Mouse (Mus musculus): Measurements from ENCODE around the gene Fat4. TPM values are rescaled to one million over a fixed set of nuclear protein-coding genes. Genes with fewer than 3 reads are reported as not detected.

Fat4 gene
- polyA plus RNA-seq, 1 experiment from 2014 or later, result 10.0 TPM

- WGBS, result 9% methylated on average over 11 of the region's 11 CpGs
- Histone ChIP-seq H3K4me3 (ENCODE audit: low read depth, low read length) (no peak overlapping the region), H3K4me1 (ENCODE audit: control insufficient read depth, insufficient read depth, low read length) (peaks cover 17% of the 10 kb centered on the region), H3K4me2 (ENCODE audit: low read length) (0 out of 2 replicates have a peak overlapping the region, but pooled peaks have one; percentile 4), H3K9me3 (replicated peaks; ENCODE audit: control insufficient read depth, low read length) (no peaks in the 10 kb centered on the region), H3K36me3 (ENCODE audit: control insufficient read depth, insufficient read depth, low read length) (no peaks in the 10 kb centered on the region), H3K27ac (ENCODE audit: low read depth, low read length) (peak overlapping the region; percentile 33; the same call in 1 of the 2 replicates), H3K27me3 (replicated peaks; ENCODE audit: control insufficient read depth, insufficient read depth, low read length) (no peaks in the 10 kb centered on the region), H3K9ac (ENCODE audit: low read length) (no peak overlapping the region; the same call in 1 of the 2 replicates)
- ATAC-seq, result no peak
- DNase-seq (ENCODE audit: low spot score), result no peak
These were observed 26.9 kb downstream of the Fat4 start for GRCm38 (mm10) chr3:38913488-38914105.

GRCm38 (mm10) chr3:38918926-38919325, 32.2 kb downstream of the Fat4 start:
- DNase-seq (ENCODE audit: low spot score) (no peak), ATAC-seq (no peak)
- 37% methylated on average over 2 of the region's 2 CpGs for WGBS
- no peak overlapping the region for H3K4me3 ChIP-seq (ENCODE audit: low read depth, low read length)
- no peak overlapping the region for H3K9ac ChIP-seq (ENCODE audit: low read length)
- H3K36me3 ChIP-seq (ENCODE audit: control insufficient read depth, insufficient read depth, low read length), result no peaks in the 10 kb centered on the region
- H3K4me2 ChIP-seq (ENCODE audit: low read length), result no peak overlapping the region
- H3K4me1 ChIP-seq (ENCODE audit: control insufficient read depth, insufficient read depth, low read length), result peaks cover 1% of the 10 kb centered on the region; the same call in 1 of the 2 replicates
- H3K27ac ChIP-seq (ENCODE audit: low read depth, low read length), result no peak overlapping the region
- H3K27me3 ChIP-seq (replicated peaks; ENCODE audit: control insufficient read depth, insufficient read depth, low read length), result no peaks in the 10 kb centered on the region
- H3K9me3 ChIP-seq (replicated peaks; ENCODE audit: control insufficient read depth, low read length), result no peaks in the 10 kb centered on the region

GRCm38 (mm10) chr3:38921031-38921430, 34.3 kb downstream of the Fat4 start:
- Histone ChIP-seq H3K36me3 (ENCODE audit: control insufficient read depth, insufficient read depth, low read length) (no peaks in the 10 kb centered on the region), H3K4me1 (ENCODE audit: control insufficient read depth, insufficient read depth, low read length) (no peaks in the 10 kb centered on the region), H3K27ac (ENCODE audit: low read depth, low read length) (no peak overlapping the region), H3K4me2 (ENCODE audit: low read length) (no peak overlapping the region), H3K9ac (ENCODE audit: low read length) (no peak overlapping the region), H3K27me3 (replicated peaks; ENCODE audit: control insufficient read depth, insufficient read depth, low read length) (no peaks in the 10 kb centered on the region), H3K4me3 (ENCODE audit: low read depth, low read length) (no peak overlapping the region), H3K9me3 (replicated peaks; ENCODE audit: control insufficient read depth, low read length) (no peaks in the 10 kb centered on the region)
- 75% methylated on average over 2 of the region's 2 CpGs for WGBS
- DNase-seq (ENCODE audit: low spot score) (no peak), ATAC-seq (no peak)

GRCm38 (mm10) chr3:38923251-38923686, 36.5 kb downstream of the Fat4 start:
- H3K9me3 ChIP-seq (replicated peaks; ENCODE audit: control insufficient read depth, low read length), result no peaks in the 10 kb centered on the region
- H3K9ac ChIP-seq (ENCODE audit: low read length), result no peak overlapping the region
- H3K4me1 ChIP-seq (ENCODE audit: control insufficient read depth, insufficient read depth, low read length), result no peaks in the 10 kb centered on the region
- H3K4me3 ChIP-seq (ENCODE audit: low read depth, low read length), result no peak overlapping the region
- H3K27ac ChIP-seq (ENCODE audit: low read depth, low read length), result no peak overlapping the region
- no peaks in the 10 kb centered on the region for H3K27me3 ChIP-seq (replicated peaks; ENCODE audit: control insufficient read depth, insufficient read depth, low read length)
- H3K36me3 ChIP-seq (ENCODE audit: control insufficient read depth, insufficient read depth, low read length), result no peaks in the 10 kb centered on the region
- DNase-seq (ENCODE audit: low spot score), result no peak
- ATAC-seq, result no peak
- no peak overlapping the region for H3K4me2 ChIP-seq (ENCODE audit: low read length)
- WGBS, result 75% methylated on average over 7 of the region's 7 CpGs

- no peak overlapping the region for H3K27ac ChIP-seq (ENCODE audit: low read depth, low read length)
- ATAC-seq, result no peak
- WGBS, result 62% methylated on average over 4 of the region's 4 CpGs
These were observed 41.4 kb downstream of the Fat4 start for GRCm38 (mm10) chr3:38928076-38928686.

DNA sequence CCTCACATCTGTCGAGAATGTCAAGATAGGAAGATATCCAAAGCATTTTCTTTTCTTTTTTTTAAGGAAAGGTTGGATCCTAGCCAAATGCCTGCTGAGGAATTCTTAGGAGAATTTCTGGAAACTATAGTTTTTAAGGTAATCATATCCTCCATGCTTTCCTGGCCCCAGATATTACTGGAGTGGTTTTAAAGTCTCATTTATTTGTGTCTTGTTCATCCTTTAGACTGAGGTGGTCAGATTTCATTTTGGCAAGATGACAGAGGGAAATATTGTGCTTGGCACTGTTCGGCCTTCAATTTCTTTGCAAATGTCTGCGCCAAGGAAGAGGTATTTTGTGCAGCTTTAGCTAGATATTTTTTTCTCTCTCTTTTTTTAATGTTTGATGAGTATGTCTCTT, 42.0 kb downstream of the Fat4 start:
- Histone ChIP-seq H3K9ac (ENCODE audit: low read length) (no peak overlapping the region), H3K9me3 (replicated peaks; ENCODE audit: control insufficient read depth, low read length) (no peaks in the 10 kb centered on the region), H3K27ac (ENCODE audit: low read depth, low read length) (no peak overlapping the region), H3K36me3 (ENCODE audit: control insufficient read depth, insufficient read depth, low read length) (no peaks in the 10 kb centered on the region), H3K4me1 (ENCODE audit: control insufficient read depth, insufficient read depth, low read length) (no peaks in the 10 kb centered on the region), H3K4me3 (ENCODE audit: low read depth, low read length) (no peak overlapping the region), H3K27me3 (replicated peaks; ENCODE audit: control insufficient read depth, insufficient read depth, low read length) (no peaks in the 10 kb centered on the region), H3K4me2 (ENCODE audit: low read length) (no peak overlapping the region)
- DNase-seq (ENCODE audit: low spot score), result no peak
- WGBS, result 78% methylated on average over 3 of the region's 3 CpGs
- no peak for ATAC-seq

More at GRCm38 (mm10) chr3:38928076-38928686, 41.4 kb downstream of the Fat4 start:
- no peaks in the 10 kb centered on the region for H3K4me1 ChIP-seq (ENCODE audit: control insufficient read depth, insufficient read depth, low read length)
- peak; percentile 54 for DNase-seq (ENCODE audit: low spot score)
- no peaks in the 10 kb centered on the region for H3K27me3 ChIP-seq (replicated peaks; ENCODE audit: control insufficient read depth, insufficient read depth, low read length)
- H3K4me2 ChIP-seq (ENCODE audit: low read length), result no peak overlapping the region
- H3K4me3 ChIP-seq (ENCODE audit: low read depth, low read length), result no peak overlapping the region
- H3K36me3 ChIP-seq (ENCODE audit: control insufficient read depth, insufficient read depth, low read length), result no peaks in the 10 kb centered on the region
- H3K9me3 ChIP-seq (replicated peaks; ENCODE audit: control insufficient read depth, low read length), result no peaks in the 10 kb centered on the region
- no peak overlapping the region for H3K9ac ChIP-seq (ENCODE audit: low read length)

- ATAC-seq (peak; percentile 90), DNase-seq (ENCODE audit: low spot score) (peak; percentile 89)
- Histone ChIP-seq H3K9me3 (replicated peaks; ENCODE audit: control insufficient read depth, low read length) (no peaks in the 10 kb centered on the region), H3K27me3 (replicated peaks; ENCODE audit: control insufficient read depth, insufficient read depth, low read length) (no peaks in the 10 kb centered on the region), H3K9ac (ENCODE audit: low read length) (no peak overlapping the region), H3K36me3 (ENCODE audit: control insufficient read depth, insufficient read depth, low read length) (no peaks in the 10 kb centered on the region), H3K4me3 (ENCODE audit: low read depth, low read length) (no peak overlapping the region), H3K27ac (ENCODE audit: low read depth, low read length) (no peak overlapping the region; the same call in 1 of the 2 replicates), H3K4me1 (ENCODE audit: control insufficient read depth, insufficient read depth, low read length) (peaks cover 12% of the 10 kb centered on the region), H3K4me2 (ENCODE audit: low read length) (no peak overlapping the region)
- 24% methylated on average over 7 of the region's 7 CpGs for WGBS
These were observed 48.0 kb downstream of the Fat4 start for GRCm38 (mm10) chr3:38934780-38935179.

DNA sequence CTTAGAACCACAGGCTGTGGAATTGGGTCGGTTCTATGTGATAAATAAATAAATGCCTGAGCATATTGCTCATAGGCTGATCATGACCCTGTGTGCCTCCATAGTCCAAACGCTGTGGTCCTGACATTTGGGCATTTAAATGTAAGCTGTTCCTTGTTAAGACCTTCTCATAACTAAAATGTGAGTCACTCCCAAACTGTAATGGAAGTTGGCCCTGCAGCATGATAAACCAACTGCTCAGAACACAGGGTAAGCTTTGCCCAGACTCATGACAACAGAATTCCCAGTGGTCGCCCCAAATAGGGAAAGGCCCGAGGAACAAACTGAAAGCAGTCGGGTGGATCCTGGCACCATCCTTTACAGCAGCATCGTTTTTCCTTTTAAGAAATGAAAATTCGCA, 49.7 kb downstream of the Fat4 start:
- no peaks in the 10 kb centered on the region for H3K9me3 ChIP-seq (replicated peaks; ENCODE audit: control insufficient read depth, low read length)
- H3K4me1 ChIP-seq (ENCODE audit: control insufficient read depth, insufficient read depth, low read length), result peaks cover 12% of the 10 kb centered on the region
- ATAC-seq (no peak), DNase-seq (ENCODE audit: low spot score) (no peak)
- no peak overlapping the region for H3K9ac ChIP-seq (ENCODE audit: low read length)
- no peaks in the 10 kb centered on the region for H3K36me3 ChIP-seq (ENCODE audit: control insufficient read depth, insufficient read depth, low read length)
- no peak overlapping the region for H3K27ac ChIP-seq (ENCODE audit: low read depth, low read length)
- H3K4me2 ChIP-seq (ENCODE audit: low read length), result no peak overlapping the region
- no peaks in the 10 kb centered on the region for H3K27me3 ChIP-seq (replicated peaks; ENCODE audit: control insufficient read depth, insufficient read depth, low read length)
- 91% methylated on average over 7 of the region's 7 CpGs for WGBS
- no peak overlapping the region for H3K4me3 ChIP-seq (ENCODE audit: low read depth, low read length)

GRCm38 (mm10) chr3:38937159-38937558, 50.4 kb downstream of the Fat4 start:
- DNase-seq (ENCODE audit: low spot score), result no peak
- WGBS, result 85% methylated on average over 8 of the region's 8 CpGs
- H3K9ac ChIP-seq (ENCODE audit: low read length), result no peak overlapping the region
- H3K4me1 ChIP-seq (ENCODE audit: control insufficient read depth, insufficient read depth, low read length), result peaks cover 12% of the 10 kb centered on the region
- no peak overlapping the region for H3K4me2 ChIP-seq (ENCODE audit: low read length)
- ATAC-seq, result no peak
- H3K4me3 ChIP-seq (ENCODE audit: low read depth, low read length), result no peak overlapping the region
- no peaks in the 10 kb centered on the region for H3K27me3 ChIP-seq (replicated peaks; ENCODE audit: control insufficient read depth, insufficient read depth, low read length)
- H3K36me3 ChIP-seq (ENCODE audit: control insufficient read depth, insufficient read depth, low read length), result no peaks in the 10 kb centered on the region
- no peaks in the 10 kb centered on the region for H3K9me3 ChIP-seq (replicated peaks; ENCODE audit: control insufficient read depth, low read length)
- H3K27ac ChIP-seq (ENCODE audit: low read depth, low read length), result no peak overlapping the region

Data from forebrain, embryonic 14.5 days (tissue).